Mouse (Mus musculus): ENCODE measurements around the gene Hist1h3d.
"Not testable (repeated sequence)": the region's sequence is repeated elsewhere in the genome, so short reads cannot be mapped to it uniquely, and the experiment has no call there.

- TF ChIP-seq POLR2A (IDR thresholded peaks at IDR 0.05; ENCODE audit: control insufficient read depth in 1 of 2, insufficient read depth in 1 of 2, low read depth in 1 of 2, low read length in 2 of 2, poor library complexity in 1 of 2) (peak; percentile 91 to 98), TBP (IDR thresholded peaks at IDR 0.05; ENCODE audit: low read depth, low read length) (peak; percentile 99)
- TF ChIP-seq KAT2A (conservative IDR thresholded peaks at IDR 0.05; ENCODE audit: low read depth, low read length); CTCF (IDR thresholded peaks at IDR 0.05 in 2 of 3, conservative IDR thresholded peaks at IDR 0.05 in 1 of 3; ENCODE audit: control insufficient read depth in 1 of 3, insufficient read depth in 1 of 3, low read depth in 2 of 3, low read length in 3 of 3, poor library complexity in 1 of 3, severe bottlenecking in 1 of 3): not testable (repeated sequence)
Measured at GRCm38 (mm10) chr13:23585442-23586098, 10.0 kb downstream of the Hist1h3d start.
